Mouse (Mus musculus): ENCODE data around the gene Nudcd3. TPM values are rescaled to one million over a fixed set of nuclear protein-coding genes. Genes with fewer than 3 reads are reported as not detected.
"Not testable (repeated sequence)": the region's sequence is repeated elsewhere in the genome, so short reads cannot be mapped to it uniquely, and the experiment has no call there.

The Nudcd3 gene
- total RNA-seq, 2 experiments from 2014 or later, result 59.3 to 59.6 TPM

- intact Hi-C loops (cut with DNase I), result no loop called here
- no peak for DNase-seq (ENCODE audit: low spot score)
Measured at GRCm38 (mm10) chr11:6138233-6138950, 61.8 kb downstream of the Nudcd3 start.

- DNase-seq (ENCODE audit: low spot score), result no peak
- intact Hi-C loops (cut with DNase I), result no loop called here
Measured at GRCm38 (mm10) chr11:6132886-6133285, 67.3 kb downstream of the Nudcd3 start.

- DNase-seq (ENCODE audit: low spot score), result no peak
- intact Hi-C loops (cut with DNase I), result no loop called here
Measured at GRCm38 (mm10) chr11:6130578-6130977, 69.6 kb downstream of the Nudcd3 start.

- intact Hi-C loops (cut with DNase I), result loop anchor here (5.0 kb wide), 1 partner anchor 64 kb away; no protein-coding TSS in a partner anchor
Measured at GRCm38 (mm10) chr11:6123605-6124120, 76.6 kb downstream of the Nudcd3 start.

GRCm38 (mm10) chr11:6122631-6123030 is 77.6 kb downstream of the Nudcd3 start:
- no peak for DNase-seq (ENCODE audit: low spot score)
- intact Hi-C loops (cut with DNase I), result loop anchor here (5.0 kb wide), 1 partner anchor 65 kb away; no protein-coding TSS in a partner anchor

More at GRCm38 (mm10) chr11:6123605-6124120, 76.6 kb downstream of the Nudcd3 start:
- DNase-seq (ENCODE audit: low spot score), result no peak

- intact Hi-C loops (cut with DNase I), result loop anchor here (5.0 kb wide), 1 partner anchor 67 kb away; no protein-coding TSS in a partner anchor
- DNase-seq (ENCODE audit: low spot score), result no peak
Measured at GRCm38 (mm10) chr11:6120596-6120995, 79.6 kb downstream of the Nudcd3 start.

GRCm38 (mm10) chr11:6120001-6120400 is 80.2 kb downstream of the Nudcd3 start:
- intact Hi-C loops (cut with DNase I), result loop anchor here (5.0 kb wide), 1 partner anchor 67 kb away; no protein-coding TSS in a partner anchor
- DNase-seq (ENCODE audit: low spot score), result no peak

- intact Hi-C loops (cut with DNase I), result no loop called here
Measured at GRCm38 (mm10) chr11:6119312-6119711, 80.9 kb downstream of the Nudcd3 start.

GRCm38 (mm10) chr11:6117956-6118355 is 82.3 kb downstream of the Nudcd3 start:
- intact Hi-C loops (cut with DNase I), result no loop called here
- no peak for DNase-seq (ENCODE audit: low spot score)

More at GRCm38 (mm10) chr11:6119312-6119711, 80.9 kb downstream of the Nudcd3 start:
- DNase-seq (ENCODE audit: low spot score), result no peak

GRCm38 (mm10) chr11:6111734-6112484 is 88.3 kb downstream of the Nudcd3 start:
- intact Hi-C loops (cut with DNase I), result no loop called here
- DNase-seq (ENCODE audit: low spot score), result no peak

- DNase-seq (ENCODE audit: low spot score), result no peak
- intact Hi-C loops (cut with DNase I), result no loop called here
Measured at GRCm38 (mm10) chr11:6109990-6110389, 90.2 kb downstream of the Nudcd3 start.

GRCm38 (mm10) chr11:6108296-6108695 is 91.9 kb downstream of the Nudcd3 start:
- intact Hi-C loops (cut with DNase I), result no loop called here

GRCm38 (mm10) chr11:6107722-6108121 is 92.5 kb downstream of the Nudcd3 start:
- no peak for DNase-seq (ENCODE audit: low spot score)
- intact Hi-C loops (cut with DNase I), result no loop called here

More at GRCm38 (mm10) chr11:6108296-6108695, 91.9 kb downstream of the Nudcd3 start:
- DNase-seq (ENCODE audit: low spot score), result no peak

GRCm38 (mm10) chr11:6104734-6105133 is 95.5 kb downstream of the Nudcd3 start:
- no peak for DNase-seq (ENCODE audit: low spot score)
- intact Hi-C loops (cut with DNase I), result no loop called here

- intact Hi-C loops (cut with DNase I); DNase-seq (ENCODE audit: low spot score): not testable (repeated sequence)
Measured at GRCm38 (mm10) chr11:6096637-6097036, 103.6 kb downstream of the Nudcd3 start.

GRCm38 (mm10) chr11:6086991-6087390 is 113.2 kb downstream of the Nudcd3 start:
- intact Hi-C loops (cut with DNase I), result no loop called here
- DNase-seq (ENCODE audit: low spot score), result no peak

- intact Hi-C loops (cut with DNase I), result no loop called here
- no peak for DNase-seq (ENCODE audit: low spot score)
Measured at GRCm38 (mm10) chr11:6078737-6079136, 121.5 kb downstream of the Nudcd3 start.

GRCm38 (mm10) chr11:6075618-6076066 is 124.6 kb downstream of the Nudcd3 start:
- intact Hi-C loops (cut with DNase I), result no loop called here
- no peak for DNase-seq (ENCODE audit: low spot score)

GRCm38 (mm10) chr11:6068181-6068957 is 131.8 kb downstream of the Nudcd3 start:
- no peak for DNase-seq (ENCODE audit: low spot score)
- intact Hi-C loops (cut with DNase I), result no loop called here

- DNase-seq (ENCODE audit: low spot score), result no peak
Measured at GRCm38 (mm10) chr11:6067160-6067559, 133.1 kb downstream of the Nudcd3 start.

More at GRCm38 (mm10) chr11:6067160-6067559, 133.1 kb downstream of the Nudcd3 start:
- intact Hi-C loops (cut with DNase I), result no loop called here
